Mouse (Mus musculus) forebrain, postnatal 0 days (tissue): ENCODE measurements around the gene Zmym3. TPM values are rescaled to one million over a fixed set of nuclear protein-coding genes. Genes with fewer than 3 reads are reported as not detected.
"Not testable (repeated sequence)": the region's sequence is repeated elsewhere in the genome, so short reads cannot be mapped to it uniquely, and the experiment has no call there.

Experiments
- ATAC-seq: fragments of 200-750 bp; cut with Nextera tagmentation; 2 replicates; pipeline ENCODE4 v1.8.0; 2017; ENCODE audit warnings: mild to moderate bottlenecking, moderate library complexity
- DNase-seq: peaks from one replicate; pipeline ENCODE4 v3.0.0-alpha.2; 2015
- H3K27ac ChIP-seq: fragments of 300-500 bp; sonication (generic); 2 replicates; pipeline ENCODE4 v1.5.1; 2014; ENCODE audit warnings: low read depth, mild to moderate bottlenecking, antibody characterized with exemption, low read length, moderate library complexity, mixed read lengths
- H3K27me3 ChIP-seq: fragments of 300-500 bp; sonication (generic); 2 replicates; pipeline ENCODE4 v1.6.1; 2014; ENCODE audit warnings: mild to moderate bottlenecking, low read length, mixed read lengths; ENCODE audit not compliant: insufficient read depth
- H3K36me3 ChIP-seq: fragments of 300-500 bp; sonication (generic); 2 replicates; pipeline ENCODE4 v1.6.1; 2014; ENCODE audit warnings: mild to moderate bottlenecking, moderate library complexity; ENCODE audit not compliant: insufficient read depth
- H3K4me1 ChIP-seq: fragments of 300-500 bp; sonication (generic); 2 replicates; pipeline ENCODE4 v1.6.1; 2014; ENCODE audit warnings: antibody characterized with exemption; ENCODE audit not compliant: insufficient read depth
- H3K4me2 ChIP-seq: fragments of 300-500 bp; sonication (generic); 2 replicates; pipeline ENCODE4 v1.6.1; 2014; ENCODE audit warnings: low read depth, mild to moderate bottlenecking, moderate library complexity
- H3K4me3 ChIP-seq: fragments of 300-500 bp; sonication (generic); 2 replicates; pipeline ENCODE4 v1.5.1; 2014; ENCODE audit warnings: low read depth, low read length, mixed read lengths
- H3K9ac ChIP-seq: fragments of 300-500 bp; sonication (generic); 2 replicates; pipeline ENCODE4 v1.6.1; 2014; ENCODE audit warnings: mild to moderate bottlenecking
- H3K9me3 ChIP-seq: fragments of 300-500 bp; sonication (generic); 2 replicates; pipeline ENCODE4 v1.6.1; 2016; ENCODE audit warnings: low read length
- CTCF ChIP-seq: sonication (generic); IDR thresholded peaks from 2 replicates; pipeline ENCODE4 v1.5.1; 2016; ENCODE audit warnings: antibody characterized with exemption, control low read depth, low read depth
- WGBS: fragments of 180-500 bp; shearing (Covaris S2); extraction: QIAGEN DNeasy Blood & Tissue Kit; methylation state at CpG from one replicate; pipeline ENCODE4 v1.1.7; 2014; 5-methylcytosine and 5-hydroxymethylcytosine counted together
- polyA plus RNA-seq: library from polyadenylated mRNA; unstranded; fragments of >200 nt; fragmentation: Nextera tagmentation; extraction: Ambion mirVana; gene quantifications from 2 replicates; pipeline ENCODE4 v1.2.1, GENCODE M21; 2015
- total RNA-seq: library from RNA; depleted of rRNA; stranded (reverse); fragments of >200 nt; gene quantifications from 2 replicates; pipeline ENCODE4 v1.2.3, GENCODE M21; 2014; rRNA removed

The Zmym3 gene
- total and polyA plus RNA-seq, 2 experiments from 2014 or later = 102 to 197 TPM

DNA sequence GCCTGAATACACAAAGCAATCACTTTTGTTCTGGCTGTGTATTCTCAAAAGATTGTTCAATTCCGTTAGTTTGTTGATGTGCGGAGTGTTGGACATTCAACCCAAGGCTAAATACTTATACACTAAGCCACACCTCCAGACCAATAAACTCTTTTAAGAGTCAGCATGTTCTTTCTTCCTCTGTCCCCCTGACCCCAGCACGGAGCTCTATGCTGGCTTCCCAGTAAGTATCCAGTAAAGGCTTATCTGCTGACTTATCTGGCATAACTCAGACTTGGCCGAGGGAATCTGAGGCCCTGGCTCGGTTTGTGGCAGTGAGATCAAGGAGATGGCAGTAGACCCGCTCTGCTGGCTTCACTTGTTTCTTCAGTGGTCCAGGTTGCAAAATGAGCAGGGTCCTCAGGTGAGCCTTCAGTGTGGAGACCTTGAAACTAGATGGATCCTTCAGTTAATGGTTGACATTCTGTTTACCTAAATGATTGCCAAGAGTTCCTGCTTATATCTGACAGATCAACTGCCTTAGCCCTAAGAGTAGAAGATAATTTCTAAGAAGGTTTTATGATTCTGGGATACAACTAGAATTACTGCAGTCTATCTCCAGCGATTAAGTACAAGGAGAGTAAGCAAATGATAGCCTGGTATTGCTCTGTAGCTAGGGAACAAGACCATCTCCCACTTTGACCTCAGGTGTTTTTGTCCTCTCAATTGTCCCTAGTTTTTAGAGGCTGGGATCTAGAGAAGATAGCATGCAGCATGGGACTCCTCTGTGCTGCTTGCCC is 44.3 kb downstream of the Zmym3 start, which contains the start of gene Gjb1:
Gene Gjb1 (plus strand): TSS at position 189 of the 779 bp plus-strand sequence.
- Histone ChIP-seq H3K36me3 (no peaks in the 10 kb centered on the region), H3K27me3 (no peaks in the 10 kb centered on the region), H3K27ac (no peak within 1 kb of the TSS), H3K4me1 (no peaks in the 10 kb centered on the region), H3K9me3 (no peaks in the 10 kb centered on the region), H3K4me3 (no peak within 1 kb of the TSS), H3K9ac (no peak within 1 kb of the TSS), H3K4me2 (no peak within 1 kb of the TSS)
- WGBS = 77% methylated on average over 7 of the region's 7 CpGs
- no peak for TF ChIP-seq CTCF
- ATAC-seq (no peak), DNase-seq (no peak)

DNA sequence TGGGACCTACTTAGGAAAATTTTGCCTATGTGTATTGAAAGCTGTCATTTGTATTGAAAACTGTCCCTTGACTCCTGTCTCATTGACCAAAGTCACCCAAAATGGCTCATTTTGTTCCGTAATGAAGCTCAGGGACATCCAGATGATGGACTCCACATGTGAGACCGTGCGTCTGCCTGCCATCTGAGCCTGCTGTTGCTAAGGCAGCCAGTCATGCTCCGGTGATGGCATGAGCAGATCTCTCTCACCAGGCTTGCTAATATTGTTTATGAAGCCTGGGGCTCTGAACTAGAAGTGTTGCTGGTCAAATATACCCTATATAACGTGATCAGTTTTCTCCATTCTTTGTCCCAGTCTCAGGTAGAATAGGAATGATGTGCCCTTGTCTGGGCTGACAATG is 47.7 kb downstream of the Zmym3 start:
- ATAC-seq = no peak
- Histone ChIP-seq H3K4me1 (no peaks in the 10 kb centered on the region), H3K27me3 (no peaks in the 10 kb centered on the region), H3K4me2 (no peak overlapping the region), H3K9ac (no peak overlapping the region), H3K4me3 (no peak overlapping the region), H3K27ac (no peak overlapping the region), H3K9me3 (no peaks in the 10 kb centered on the region), H3K36me3 (no peaks in the 10 kb centered on the region)
- no peak for DNase-seq
- no peak for TF ChIP-seq CTCF
- 79% methylated on average over 5 of the region's 5 CpGs for WGBS

DNA sequence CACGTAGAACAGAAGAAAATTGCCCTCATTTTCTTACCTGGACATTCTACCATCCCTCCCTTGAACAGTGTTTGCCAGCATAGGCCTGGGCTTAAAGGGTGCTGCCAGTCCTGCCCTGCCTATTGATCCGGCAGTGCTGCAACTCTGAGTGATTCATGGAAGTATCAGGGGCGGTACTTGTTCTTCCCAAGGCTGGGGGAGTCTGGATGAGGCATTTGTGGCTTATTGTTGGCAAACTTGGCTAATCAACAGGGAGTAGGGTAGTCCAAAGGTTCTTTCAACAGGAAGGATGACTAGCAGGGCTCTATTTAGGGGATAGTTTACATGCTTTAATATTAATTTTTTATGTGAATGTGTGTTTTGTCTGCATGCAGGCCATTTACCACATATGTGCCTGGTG is 50.1 kb downstream of the Zmym3 start:
- Histone ChIP-seq H3K27ac (no peak overlapping the region), H3K27me3 (no peaks in the 10 kb centered on the region), H3K36me3 (no peaks in the 10 kb centered on the region), H3K4me2 (no peak overlapping the region), H3K4me3 (no peak overlapping the region), H3K9me3 (no peaks in the 10 kb centered on the region), H3K4me1 (no peaks in the 10 kb centered on the region), H3K9ac (no peak overlapping the region)
- DNase-seq = no peak
- WGBS = 67% methylated on average over 3 of the region's 3 CpGs
- no peak for TF ChIP-seq CTCF
- no peak for ATAC-seq

DNA sequence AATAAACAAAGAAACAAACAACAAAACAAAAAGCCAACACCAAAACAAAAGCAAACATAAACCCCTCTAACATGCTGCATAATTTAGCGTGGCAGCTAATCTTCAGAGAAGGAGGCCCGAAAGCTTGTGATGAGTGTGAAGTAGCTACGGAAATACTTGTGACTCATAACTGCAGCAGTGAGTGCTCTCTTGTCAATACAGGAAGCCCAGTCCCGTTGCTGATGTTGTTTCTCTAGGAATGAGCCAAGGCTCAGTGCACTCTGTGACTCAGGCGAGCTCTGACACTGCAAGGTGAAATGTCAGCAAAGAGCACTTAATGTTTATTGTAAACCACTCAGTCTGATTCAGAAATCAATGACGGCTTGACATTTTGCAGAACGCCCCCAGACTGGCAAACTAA is 51.6 kb downstream of the Zmym3 start:
- H3K9ac ChIP-seq = no peak overlapping the region
- H3K36me3 ChIP-seq = no peaks in the 10 kb centered on the region
- no peak for DNase-seq
- no peaks in the 10 kb centered on the region for H3K27me3 ChIP-seq
- H3K27ac ChIP-seq = no peak overlapping the region
- H3K4me2 ChIP-seq = no peak overlapping the region
- no peaks in the 10 kb centered on the region for H3K9me3 ChIP-seq
- TF ChIP-seq CTCF = no peak
- ATAC-seq = no peak
- WGBS = 77% methylated on average over 7 of the region's 7 CpGs
- no peak overlapping the region for H3K4me3 ChIP-seq
- no peaks in the 10 kb centered on the region for H3K4me1 ChIP-seq

DNA sequence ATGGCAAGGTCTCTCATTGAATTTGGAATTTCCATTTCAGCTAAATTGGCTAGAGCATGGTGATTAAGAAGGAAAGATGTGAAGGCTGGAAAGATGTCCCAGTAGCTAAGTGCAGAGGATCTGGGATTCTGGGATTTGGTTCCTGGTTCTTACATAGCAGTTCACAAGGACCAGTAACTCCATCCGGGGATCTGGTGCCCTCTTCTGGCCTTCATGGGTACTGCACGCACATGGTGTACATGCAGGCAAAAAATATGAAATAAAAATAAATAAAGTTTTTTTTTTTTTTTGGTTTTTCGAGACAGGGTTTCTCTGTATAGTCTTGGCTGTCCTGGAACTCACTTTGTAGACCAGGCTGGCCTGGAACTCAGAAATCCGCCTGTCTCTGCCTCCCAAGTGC is 61.7 kb downstream of the Zmym3 start:
- not testable (repeated sequence) for H3K27me3 ChIP-seq, DNase-seq, H3K9ac ChIP-seq, H3K4me3 ChIP-seq, ATAC-seq, H3K27ac ChIP-seq, H3K4me2 ChIP-seq, H3K36me3 ChIP-seq, H3K9me3 ChIP-seq, H3K4me1 ChIP-seq
- peak; percentile 19; the same call in 1 of the 2 replicates for TF ChIP-seq CTCF
- WGBS = 68% methylated on average over 4 of the region's 4 CpGs

Other genes with a start within 250 kb of the Zmym3 start
- gene Snx12, start 198.3 kb downstream of the Zmym3 start, total RNA-seq = 52.4 and 52.7 TPM in 2 replicates
- 41.4 and 42.8 TPM in 2 replicates for gene Snx12, start 198.3 kb downstream of the Zmym3 start, polyA plus RNA-seq
- gene Foxo4, start 166.3 kb downstream of the Zmym3 start, total RNA-seq = 6.8 and 8.7 TPM in 2 replicates
- 0.65 and 0.75 TPM in 2 replicates for gene Foxo4, start 166.3 kb downstream of the Zmym3 start, polyA plus RNA-seq
- 0.52 TPM in 1 of 2 replicates, not detected in the other for gene Gm614, start 156.9 kb downstream of the Zmym3 start, total RNA-seq
- gene Gm614, start 156.9 kb downstream of the Zmym3 start, polyA plus RNA-seq = not detected in 2 replicates
- gene Il2rg, start 152.6 kb downstream of the Zmym3 start, total RNA-seq = 1.2 and 2.6 TPM in 2 replicates
- gene Il2rg, start 152.6 kb downstream of the Zmym3 start, polyA plus RNA-seq = 4.2 and 4.5 TPM in 2 replicates
- gene Gm20489, start 151.8 kb downstream of the Zmym3 start, total RNA-seq = not detected in 2 replicates
- gene Gm20489, start 151.8 kb downstream of the Zmym3 start, polyA plus RNA-seq = not detected in 2 replicates
- gene Med12, start 146.8 kb downstream of the Zmym3 start, total RNA-seq = 22.0 and 35.7 TPM in 2 replicates
- 7.3 and 14.4 TPM in 2 replicates for gene Med12, start 146.8 kb downstream of the Zmym3 start, polyA plus RNA-seq
- gene Nlgn3, start 121.7 kb downstream of the Zmym3 start, total RNA-seq = 114 and 158 TPM in 2 replicates
- 65.5 and 81.1 TPM in 2 replicates for gene Nlgn3, start 121.7 kb downstream of the Zmym3 start, polyA plus RNA-seq
- 2.4 and 2.5 TPM in 2 replicates for gene Gjb1, start 44.5 kb downstream of the Zmym3 start, total RNA-seq
- 2.1 and 2.2 TPM in 2 replicates for gene Gjb1, start 44.5 kb downstream of the Zmym3 start, polyA plus RNA-seq
- gene Nono, start 8.5 kb upstream of the Zmym3 start, total RNA-seq = 379 and 402 TPM in 2 replicates
- gene Nono, start 8.5 kb upstream of the Zmym3 start, polyA plus RNA-seq = 246 and 266 TPM in 2 replicates
- gene Itgb1bp2, start 28.2 kb upstream of the Zmym3 start, total RNA-seq = 0.86 and 4.2 TPM in 2 replicates
- 0.61 and 0.75 TPM in 2 replicates for gene Itgb1bp2, start 28.2 kb upstream of the Zmym3 start, polyA plus RNA-seq
- gene Taf1, start 111.9 kb upstream of the Zmym3 start, total RNA-seq = 38.5 and 44.8 TPM in 2 replicates
- gene Taf1, start 111.9 kb upstream of the Zmym3 start, polyA plus RNA-seq = 6.3 and 12.2 TPM in 2 replicates
- 174 and 187 TPM in 2 replicates for gene Ogt, start 219.2 kb upstream of the Zmym3 start, total RNA-seq
- gene Ogt, start 219.2 kb upstream of the Zmym3 start, polyA plus RNA-seq = 85.6 and 93.6 TPM in 2 replicates